Mouse (Mus musculus): Measurements from ENCODE around the gene Gm42421. TPM values are rescaled to one million over a fixed set of nuclear protein-coding genes. Genes with fewer than 3 reads are reported as not detected.
A peak's percentile ranks its signal among the peaks of the same experiment; 100 is the strongest.

The Gm42421 gene
- 1.2 TPM in 1 of 2 replicates, not detected in the other for polyA plus RNA-seq (2011; ENCODE audit: insufficient read length, low read depth, missing spikeins)

GRCm38 (mm10) chr5:143927875-143928274 lies at the start of gene Gm42421:
Gene Gm42421, plus strand, starts transcription at chr5:143928175.
- Histone ChIP-seq H3K27ac (ENCODE audit: insufficient read depth, low read length) (no peak within 1 kb of the TSS), H3K4me1 (ENCODE audit: control insufficient read depth, insufficient read depth, low read length) (no peaks in the 10 kb centered on the region), H3K4me3 (ENCODE audit: insufficient read depth, low read length) (no peak within 1 kb of the TSS)
- TF ChIP-seq POLR2A (IDR thresholded peaks at IDR 0.05; ENCODE audit: low read depth, low read length) (no peak), CTCF (IDR thresholded peaks at IDR 0.05; ENCODE audit: borderline replicate concordance, insufficient read depth, low read length) (no peak)

- Histone ChIP-seq H3K4me1 (ENCODE audit: control insufficient read depth, insufficient read depth, low read length) (no peaks in the 10 kb centered on the region), H3K4me3 (ENCODE audit: insufficient read depth, low read length) (no peak overlapping the region), H3K27ac (ENCODE audit: insufficient read depth, low read length) (no peak overlapping the region)
- no peak for TF ChIP-seq POLR2A (IDR thresholded peaks at IDR 0.05; ENCODE audit: low read depth, low read length)
- no peak for TF ChIP-seq CTCF (IDR thresholded peaks at IDR 0.05; ENCODE audit: borderline replicate concordance, insufficient read depth, low read length)
These were observed 42.7 kb upstream of the Gm42421 start for GRCm38 (mm10) chr5:143885274-143885673.

- no peak for TF ChIP-seq POLR2A (IDR thresholded peaks at IDR 0.05; ENCODE audit: low read depth, low read length)
- no peak for TF ChIP-seq CTCF (IDR thresholded peaks at IDR 0.05; ENCODE audit: borderline replicate concordance, insufficient read depth, low read length)
- Histone ChIP-seq H3K4me1 (ENCODE audit: control insufficient read depth, insufficient read depth, low read length) (no peaks in the 10 kb centered on the region), H3K4me3 (ENCODE audit: insufficient read depth, low read length) (no peak overlapping the region), H3K27ac (ENCODE audit: insufficient read depth, low read length) (no peak overlapping the region)
These were observed 37.2 kb upstream of the Gm42421 start for GRCm38 (mm10) chr5:143890741-143891140.

GRCm38 (mm10) chr5:143892255-143892886 lies 35.6 kb upstream of the Gm42421 start:
- no peaks in the 10 kb centered on the region for H3K4me1 ChIP-seq (ENCODE audit: control insufficient read depth, insufficient read depth, low read length)
- H3K4me3 ChIP-seq (ENCODE audit: insufficient read depth, low read length), result no peak overlapping the region
- TF ChIP-seq CTCF (IDR thresholded peaks at IDR 0.05; ENCODE audit: borderline replicate concordance, insufficient read depth, low read length), result no peak
- no peak for TF ChIP-seq POLR2A (IDR thresholded peaks at IDR 0.05; ENCODE audit: low read depth, low read length)
- H3K27ac ChIP-seq (ENCODE audit: insufficient read depth, low read length), result no peak overlapping the region

GRCm38 (mm10) chr5:143893396-143893795 lies 34.6 kb upstream of the Gm42421 start:
- H3K4me1 ChIP-seq (ENCODE audit: control insufficient read depth, insufficient read depth, low read length), result no peaks in the 10 kb centered on the region
- TF ChIP-seq CTCF (IDR thresholded peaks at IDR 0.05; ENCODE audit: borderline replicate concordance, insufficient read depth, low read length), result no peak
- TF ChIP-seq POLR2A (IDR thresholded peaks at IDR 0.05; ENCODE audit: low read depth, low read length), result no peak
- no peak overlapping the region for H3K4me3 ChIP-seq (ENCODE audit: insufficient read depth, low read length)
- H3K27ac ChIP-seq (ENCODE audit: insufficient read depth, low read length), result no peak overlapping the region

GRCm38 (mm10) chr5:143897635-143898330 lies 30.2 kb upstream of the Gm42421 start, which contains the start of gene Ankrd61:
Gene Ankrd61, minus strand, starts transcription at chr5:143897685.
- TF ChIP-seq POLR2A (IDR thresholded peaks at IDR 0.05; ENCODE audit: low read depth, low read length), result no peak
- no peak for TF ChIP-seq CTCF (IDR thresholded peaks at IDR 0.05; ENCODE audit: borderline replicate concordance, insufficient read depth, low read length)
- Histone ChIP-seq H3K4me3 (ENCODE audit: insufficient read depth, low read length) (no peak within 1 kb of the TSS), H3K4me1 (ENCODE audit: control insufficient read depth, insufficient read depth, low read length) (no peaks in the 10 kb centered on the region), H3K27ac (ENCODE audit: insufficient read depth, low read length) (no peak within 1 kb of the TSS)

GRCm38 (mm10) chr5:143902111-143902510 lies 25.9 kb upstream of the Gm42421 start:
- Histone ChIP-seq H3K4me3 (ENCODE audit: insufficient read depth, low read length) (no peak overlapping the region), H3K27ac (ENCODE audit: insufficient read depth, low read length) (no peak overlapping the region), H3K4me1 (ENCODE audit: control insufficient read depth, insufficient read depth, low read length) (0 out of 2 replicates have a peak, but pooled peaks cover 3% of the 10 kb centered on the region)
- TF ChIP-seq CTCF (IDR thresholded peaks at IDR 0.05; ENCODE audit: borderline replicate concordance, insufficient read depth, low read length) (no peak), POLR2A (IDR thresholded peaks at IDR 0.05; ENCODE audit: low read depth, low read length) (no peak)

- TF ChIP-seq POLR2A (IDR thresholded peaks at IDR 0.05; ENCODE audit: low read depth, low read length) (no peak), CTCF (IDR thresholded peaks at IDR 0.05; ENCODE audit: borderline replicate concordance, insufficient read depth, low read length) (no peak)
- Histone ChIP-seq H3K4me1 (ENCODE audit: control insufficient read depth, insufficient read depth, low read length) (peaks cover 6% of the 10 kb centered on the region; the same call in 1 of the 2 replicates), H3K4me3 (ENCODE audit: insufficient read depth, low read length) (no peak overlapping the region), H3K27ac (ENCODE audit: insufficient read depth, low read length) (no peak overlapping the region)
These were observed 24.2 kb upstream of the Gm42421 start for GRCm38 (mm10) chr5:143903813-143904212.

GRCm38 (mm10) chr5:143906429-143906828 lies 21.5 kb upstream of the Gm42421 start:
- TF ChIP-seq POLR2A (IDR thresholded peaks at IDR 0.05; ENCODE audit: low read depth, low read length) (no peak), CTCF (IDR thresholded peaks at IDR 0.05; ENCODE audit: borderline replicate concordance, insufficient read depth, low read length) (no peak)
- no peak overlapping the region for H3K27ac ChIP-seq (ENCODE audit: insufficient read depth, low read length)
- H3K4me1 ChIP-seq (ENCODE audit: control insufficient read depth, insufficient read depth, low read length), result peaks cover 6% of the 10 kb centered on the region; the same call in 1 of the 2 replicates
- no peak overlapping the region for H3K4me3 ChIP-seq (ENCODE audit: insufficient read depth, low read length)

GRCm38 (mm10) chr5:143908926-143909325 lies 19.0 kb upstream of the Gm42421 start:
- peak overlapping the region; percentile 82 for H3K4me3 ChIP-seq (ENCODE audit: insufficient read depth, low read length)
- peak overlapping the region; percentile 38 for H3K27ac ChIP-seq (ENCODE audit: insufficient read depth, low read length)
- H3K4me1 ChIP-seq (ENCODE audit: control insufficient read depth, insufficient read depth, low read length), result peaks cover 6% of the 10 kb centered on the region; the same call in 1 of the 2 replicates
- TF ChIP-seq POLR2A (IDR thresholded peaks at IDR 0.05; ENCODE audit: low read depth, low read length) (no peak), CTCF (IDR thresholded peaks at IDR 0.05; ENCODE audit: borderline replicate concordance, insufficient read depth, low read length) (no peak)
